Mouse (Mus musculus) ES-CJ7 (cell line): ENCODE measurements at regions not wholly inside any gene's neighbourhood (a gene's known extent, or its start where the extent isn't known, plus 50 kb on each side); places are given as distances from the start of the nearest gene placed in this dataset.

Experiments
- DNase-seq: peaks from one replicate; pipeline ENCODE4 v3.0.0; 2011; ENCODE audit warnings: low read depth, low spot score

DNA sequence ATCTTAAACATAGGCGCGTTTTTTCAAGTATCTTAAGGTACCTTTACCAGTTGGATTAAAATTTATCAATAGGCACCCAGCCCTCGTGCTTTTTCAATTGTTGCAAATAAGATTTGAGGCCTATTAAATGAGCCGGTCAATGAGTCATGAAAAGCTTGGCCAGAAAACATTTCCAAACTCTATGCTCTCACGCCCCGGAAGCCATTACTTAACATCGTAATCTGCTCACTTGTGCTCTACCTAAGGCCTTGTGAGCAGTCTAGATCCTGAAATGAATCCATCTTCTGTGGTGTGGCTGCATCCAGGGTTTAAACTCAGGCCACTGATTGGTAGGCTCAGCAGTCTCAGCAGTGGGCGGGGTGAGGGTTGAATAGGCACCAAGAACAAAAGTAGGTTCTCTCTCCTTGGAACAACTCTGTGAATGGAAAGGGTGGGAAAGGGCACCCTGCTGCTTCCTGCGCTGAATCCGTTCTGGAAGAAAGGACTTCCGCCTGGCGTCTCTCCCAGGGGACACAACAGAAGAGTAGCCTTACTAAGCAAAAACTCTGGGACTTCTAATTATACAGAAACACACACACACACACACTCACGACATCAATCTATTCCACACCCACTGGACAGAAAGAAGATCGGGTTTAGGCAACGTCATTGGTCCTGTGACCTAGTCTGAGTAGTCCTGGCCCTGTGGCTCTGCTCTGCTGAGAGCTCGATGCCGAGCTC, 53.4 kb upstream of the Fmnl2 start:
- DNase-seq, result peak; percentile 79

DNA sequence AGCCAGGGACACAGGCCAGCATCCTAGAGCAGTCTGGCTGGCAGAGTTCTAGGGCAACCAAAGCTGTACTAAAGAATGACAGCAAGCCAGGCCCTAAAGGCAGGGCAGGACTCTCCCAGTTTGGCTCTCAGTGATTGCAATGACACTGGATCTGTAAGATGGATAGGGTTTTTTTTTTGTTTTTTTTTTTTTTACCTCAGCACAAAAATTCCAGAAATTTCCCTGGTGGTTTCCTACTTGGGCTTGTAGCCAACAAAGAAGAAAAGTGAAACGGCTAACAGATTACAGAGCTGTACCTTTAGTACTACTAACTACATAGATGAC, 52.9 kb upstream of the Fmnl2 start:
- no peak for DNase-seq

GRCm38 (mm10) chr2:52807826-52808225, 49.8 kb upstream of the Fmnl2 start:
- no peak for DNase-seq
